Mouse (Mus musculus) heart, embryonic 12.5 days (tissue): ENCODE data around the gene Kcnip4. TPM values are rescaled to one million over a fixed set of nuclear protein-coding genes. Genes with fewer than 3 reads are reported as not detected.

Experiments
- ATAC-seq: fragments of 200-750 bp; cut with Nextera tagmentation; 2 replicates; pipeline ENCODE4 v1.8.0; 2017; ENCODE audit warnings: moderate TSS enrichment, moderate library complexity; ENCODE audit not compliant: insufficient number of reproducible peaks, low FRiP score
- H3K27ac ChIP-seq: fragments of 300-500 bp; sonication (generic); 2 replicates; pipeline ENCODE4 v1.5.1; 2016; ENCODE audit warnings: mild to moderate bottlenecking, moderate library complexity; ENCODE audit not compliant: poor library complexity, severe bottlenecking
- H3K27me3 ChIP-seq: fragments of 300-500 bp; sonication (generic); replicated peaks from 2 replicates; pipeline ENCODE4 v1.6.1; 2016; ENCODE audit warnings: mild to moderate bottlenecking, moderate library complexity
- H3K36me3 ChIP-seq: fragments of 300-500 bp; sonication (generic); 2 replicates; pipeline ENCODE4 v1.6.1; 2016; ENCODE audit warnings: mild to moderate bottlenecking, moderate library complexity
- H3K4me1 ChIP-seq: fragments of 300-500 bp; sonication (generic); replicated peaks from 2 replicates; pipeline ENCODE4 v1.6.1; 2016; ENCODE audit warnings: mild to moderate bottlenecking
- H3K4me2 ChIP-seq: fragments of 300-500 bp; sonication (generic); 2 replicates; pipeline ENCODE4 v1.6.1; 2016; ENCODE audit warnings: mild to moderate bottlenecking, moderate library complexity
- H3K4me3 ChIP-seq: fragments of 300-500 bp; sonication (generic); 2 replicates; pipeline ENCODE4 v1.5.1; 2016; ENCODE audit warnings: mild to moderate bottlenecking
- H3K9ac ChIP-seq: fragments of 300-500 bp; sonication (generic); 2 replicates; pipeline ENCODE4 v1.6.1; 2016; ENCODE audit warnings: mild to moderate bottlenecking, moderate library complexity
- H3K9me3 ChIP-seq: fragments of 300-500 bp; sonication (generic); replicated peaks from 2 replicates; pipeline ENCODE4 v1.6.1; 2016; ENCODE audit warnings: mild to moderate bottlenecking, moderate library complexity
- WGBS: fragments of 180-500 bp; shearing (Covaris S2); methylation state at CpG from one replicate; pipeline ENCODE4 v1.1.7; 2016; 5-methylcytosine and 5-hydroxymethylcytosine counted together
- polyA plus RNA-seq: library from polyadenylated mRNA; unstranded; fragments of >200 nt; fragmentation: Nextera tagmentation; extraction: Ambion mirVana; gene quantifications from 2 replicates; pipeline ENCODE4 v1.2.1, GENCODE M21; 2016

Gene Kcnip4
- polyA plus RNA-seq, 1 experiment from 2014 or later: 0.80 TPM

DNA sequence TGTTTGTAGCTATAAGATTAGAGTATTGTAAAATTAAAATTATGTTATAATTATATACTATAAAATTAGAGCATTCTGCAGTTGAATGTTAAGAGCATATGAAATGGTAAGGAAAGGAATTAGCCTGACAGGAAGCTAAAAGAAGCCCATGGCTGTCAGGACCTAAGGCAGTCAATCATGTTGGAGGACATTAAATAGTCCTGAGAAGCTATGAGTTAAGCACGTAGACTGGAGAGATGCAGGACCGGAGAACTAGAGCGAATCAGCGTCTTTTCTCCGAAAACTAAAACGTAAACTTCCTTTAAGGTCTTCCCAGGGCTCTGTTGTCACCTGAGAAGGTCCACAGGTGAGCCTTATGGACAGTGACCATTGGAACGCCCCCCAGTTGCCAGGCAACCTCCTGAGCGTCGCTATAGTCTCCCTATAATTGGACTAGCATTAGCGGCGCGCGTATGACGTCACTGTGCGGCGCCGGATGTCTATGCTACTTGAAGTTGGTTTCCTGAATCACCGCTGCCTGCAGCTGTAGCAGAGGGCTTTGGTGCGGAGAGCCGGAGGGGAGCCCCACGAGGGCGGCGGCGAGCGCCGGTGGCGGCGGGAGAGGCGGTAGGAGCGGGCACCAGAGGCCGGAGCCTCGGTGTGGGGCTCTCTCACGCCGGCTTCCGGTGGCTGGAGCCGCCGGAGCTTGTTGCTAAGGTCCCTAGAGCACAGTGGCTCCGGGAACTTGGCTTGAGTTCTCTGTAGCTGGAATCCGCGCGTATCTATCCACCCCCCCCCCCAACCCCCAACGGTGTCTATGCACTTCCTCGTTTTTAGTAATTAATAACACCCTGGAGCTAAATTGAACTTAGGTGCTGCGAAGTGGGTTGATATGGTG lies 1152.6 kb downstream of the Kcnip4 start:
- peak; percentile 98 for ATAC-seq

DNA sequence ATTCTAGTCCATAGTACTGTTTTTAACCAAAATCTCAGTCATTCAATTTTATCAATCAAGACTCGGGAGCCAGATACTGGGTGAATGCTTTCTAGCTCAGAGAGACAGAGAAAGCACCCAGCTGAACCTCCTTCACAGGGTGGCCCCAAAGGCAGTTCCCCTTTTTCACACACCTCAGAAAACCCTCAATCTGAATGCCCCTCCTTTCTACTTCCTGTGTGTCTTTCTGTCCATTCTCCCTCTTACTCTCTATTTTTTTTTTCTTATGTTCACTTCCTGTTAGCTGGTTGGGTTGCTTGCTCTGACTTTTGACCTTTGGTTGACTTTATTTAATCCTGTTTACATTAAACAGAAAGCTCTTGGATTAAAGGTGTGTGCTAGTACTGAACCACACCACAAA lies 1175.4 kb downstream of the Kcnip4 start:
- H3K4me3 ChIP-seq: no peak overlapping the region
- 72% methylated on average over 1 of the region's 1 CpGs for WGBS
- no peak for ATAC-seq

More for the DNA sequence above, 1152.6 kb downstream of the Kcnip4 start:
- Histone ChIP-seq H3K27me3 (no peaks in the 10 kb centered on the region), H3K4me1 (peaks cover 4% of the 10 kb centered on the region), H3K36me3 (peaks cover 21% of the 10 kb centered on the region), H3K4me3 (peak overlapping the region; percentile 96), H3K9me3 (no peaks in the 10 kb centered on the region), H3K27ac (peak overlapping the region; percentile 65), H3K9ac (peak overlapping the region; percentile 84), H3K4me2 (peak overlapping the region; percentile 83)
- WGBS: under 1% methylated on average over 43 of the region's 44 CpGs

DNA sequence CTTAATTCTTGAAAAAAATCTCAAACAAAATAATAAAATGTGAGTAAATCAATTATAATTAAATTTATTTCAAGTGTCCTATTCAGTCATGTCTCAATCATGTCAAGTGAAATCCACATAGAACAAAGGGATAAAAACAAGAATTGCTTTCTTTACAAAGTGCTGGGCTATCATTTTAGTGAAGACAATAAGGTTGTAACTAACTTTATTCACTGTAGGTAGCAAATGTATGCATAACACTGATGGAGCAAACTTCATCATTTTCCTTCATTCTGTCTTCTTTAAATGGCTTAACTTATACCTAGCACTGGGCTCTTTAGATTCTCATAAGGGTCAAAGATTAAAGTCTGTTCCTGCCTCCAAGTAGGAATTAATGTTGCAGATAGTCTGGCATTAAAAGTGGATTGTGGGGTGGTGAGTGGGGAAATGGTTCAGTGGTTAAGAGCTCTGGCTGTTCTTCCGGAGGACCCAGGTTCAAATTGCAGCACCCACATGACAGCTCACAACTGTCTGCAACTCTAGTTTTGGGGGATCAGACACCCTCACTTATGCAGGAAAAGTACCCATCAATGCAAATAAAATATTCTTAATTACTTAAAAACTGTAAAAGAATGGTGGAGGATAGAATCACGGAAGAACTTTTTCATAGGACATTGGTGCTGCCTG lies 1178.6 kb downstream of the Kcnip4 start:
- Histone ChIP-seq H3K4me1 (no peaks in the 10 kb centered on the region), H3K4me2 (no peak overlapping the region), H3K27ac (no peak overlapping the region), H3K36me3 (no peaks in the 10 kb centered on the region), H3K9me3 (no peaks in the 10 kb centered on the region), H3K9ac (no peak overlapping the region), H3K4me3 (no peak overlapping the region), H3K27me3 (0 out of 2 replicates have a peak, but pooled peaks cover 3% of the 10 kb centered on the region)
- WGBS: 87% methylated on average over 2 of the region's 2 CpGs
- ATAC-seq: no peak

More for the DNA sequence above, 1175.4 kb downstream of the Kcnip4 start:
- Histone ChIP-seq H3K9me3 (no peaks in the 10 kb centered on the region), H3K4me1 (no peaks in the 10 kb centered on the region), H3K9ac (no peak overlapping the region), H3K27ac (no peak overlapping the region), H3K36me3 (no peaks in the 10 kb centered on the region), H3K4me2 (no peak overlapping the region), H3K27me3 (0 out of 2 replicates have a peak, but pooled peaks cover 3% of the 10 kb centered on the region)

DNA sequence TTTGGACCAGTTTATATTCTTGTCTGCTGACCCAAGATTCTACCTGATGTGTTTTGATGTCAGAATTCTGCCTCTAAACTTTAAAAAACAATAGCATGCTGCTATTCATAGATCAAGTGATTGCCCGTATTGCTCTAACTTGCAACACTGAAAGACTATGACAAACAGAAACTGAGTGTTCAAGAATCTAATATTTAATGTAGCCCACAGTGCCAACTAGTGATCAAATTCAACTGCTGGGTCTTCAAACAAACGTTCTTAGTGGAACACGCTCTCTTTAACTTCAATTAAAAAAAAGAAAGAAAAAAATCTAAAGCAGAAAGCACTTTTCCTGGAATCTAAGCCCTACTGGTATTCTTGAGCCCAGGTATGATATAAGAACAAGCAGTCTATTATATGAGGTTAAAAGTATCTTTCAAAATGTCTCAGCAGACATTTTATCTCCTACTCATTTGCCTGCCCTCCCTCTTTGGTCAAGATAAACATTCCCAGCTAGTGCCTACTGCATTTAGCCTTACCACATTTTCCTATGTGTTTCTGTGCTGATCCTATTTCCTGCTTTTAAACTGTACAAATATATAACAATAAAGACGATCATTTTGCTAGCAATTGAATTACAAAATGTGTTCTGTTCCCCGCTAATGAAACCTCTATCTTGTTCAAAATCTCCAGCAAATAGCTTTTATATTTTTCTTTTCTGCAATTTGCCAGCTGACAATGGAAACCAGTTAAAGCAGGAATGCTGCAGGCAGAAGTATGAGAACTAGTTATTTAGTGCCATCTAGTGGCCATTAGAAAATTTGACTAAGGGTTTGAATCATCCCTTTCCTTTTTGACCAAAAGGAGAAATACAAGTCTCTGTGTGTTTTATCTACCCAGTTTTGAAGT lies 1179.4 kb downstream of the Kcnip4 start:
- 31% methylated on average over 5 of the region's 5 CpGs for WGBS
- 0 out of 2 replicates have a peak, but pooled peaks cover 3% of the 10 kb centered on the region for H3K27me3 ChIP-seq
- H3K9ac ChIP-seq: no peak overlapping the region
- no peaks in the 10 kb centered on the region for H3K9me3 ChIP-seq
- ATAC-seq: no peak
- no peak overlapping the region for H3K4me3 ChIP-seq
- H3K27ac ChIP-seq: no peak overlapping the region
- no peaks in the 10 kb centered on the region for H3K4me1 ChIP-seq
- no peak overlapping the region for H3K4me2 ChIP-seq
- no peaks in the 10 kb centered on the region for H3K36me3 ChIP-seq

DNA sequence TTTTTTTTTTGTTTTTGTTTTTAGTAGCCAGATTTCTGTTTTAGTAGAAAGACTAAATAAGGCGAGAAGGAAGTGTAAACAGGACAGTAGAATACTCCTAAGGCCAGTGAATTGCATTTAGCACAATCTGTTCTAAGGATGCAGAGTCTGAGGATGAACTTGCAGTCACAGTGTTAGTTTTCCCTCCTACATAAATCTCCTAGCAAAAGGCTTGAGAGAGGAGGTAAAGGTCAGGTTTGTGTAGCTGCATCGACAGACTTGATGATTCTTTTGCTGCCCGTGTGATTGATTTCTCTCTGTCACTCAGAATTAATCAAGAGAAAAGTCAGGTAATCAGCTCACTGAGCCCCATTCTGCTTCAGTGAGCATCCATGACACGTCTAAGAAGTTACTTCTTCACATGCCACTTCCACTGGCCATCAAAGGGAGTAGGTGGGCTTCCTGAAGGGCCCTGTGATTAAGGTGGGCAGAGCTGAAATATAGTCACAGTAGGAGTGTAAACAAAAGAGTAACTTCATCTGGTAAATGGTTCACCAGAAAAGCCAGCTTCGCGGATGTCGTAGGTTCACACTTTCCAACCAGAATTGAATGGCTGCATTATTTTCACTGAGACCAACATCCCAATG lies 1183.8 kb downstream of the Kcnip4 start:
- H3K36me3 ChIP-seq: no peaks in the 10 kb centered on the region
- no peak overlapping the region for H3K9ac ChIP-seq
- H3K4me3 ChIP-seq: no peak overlapping the region
- no peak overlapping the region for H3K4me2 ChIP-seq
- H3K27me3 ChIP-seq: no peaks in the 10 kb centered on the region
- H3K27ac ChIP-seq: no peak overlapping the region
- no peaks in the 10 kb centered on the region for H3K4me1 ChIP-seq
- ATAC-seq: no peak
- WGBS: 65% methylated on average over 7 of the region's 7 CpGs
- no peaks in the 10 kb centered on the region for H3K9me3 ChIP-seq
